Mouse (Mus musculus) forebrain, postnatal 0 days (tissue): Measurements from ENCODE around the gene Adgrf2. TPM values are rescaled to one million over a fixed set of nuclear protein-coding genes. Genes with fewer than 3 reads are reported as not detected.

Experiments used
- ATAC-seq: fragments of 200-750 bp; cut with Nextera tagmentation; 2 replicates; pipeline ENCODE4 v1.8.0; 2017; ENCODE audit warnings: mild to moderate bottlenecking, moderate library complexity
- DNase-seq: peaks from one replicate; pipeline ENCODE4 v3.0.0-alpha.2; 2015
- H3K27ac ChIP-seq: fragments of 300-500 bp; sonication (generic); 2 replicates; pipeline ENCODE4 v1.5.1; 2014; ENCODE audit warnings: low read depth, mild to moderate bottlenecking, antibody characterized with exemption, low read length, moderate library complexity, mixed read lengths
- H3K27me3 ChIP-seq: fragments of 300-500 bp; sonication (generic); 2 replicates; pipeline ENCODE4 v1.6.1; 2014; ENCODE audit warnings: mild to moderate bottlenecking, low read length, mixed read lengths; ENCODE audit not compliant: insufficient read depth
- H3K36me3 ChIP-seq: fragments of 300-500 bp; sonication (generic); 2 replicates; pipeline ENCODE4 v1.6.1; 2014; ENCODE audit warnings: mild to moderate bottlenecking, moderate library complexity; ENCODE audit not compliant: insufficient read depth
- H3K4me1 ChIP-seq: fragments of 300-500 bp; sonication (generic); 2 replicates; pipeline ENCODE4 v1.6.1; 2014; ENCODE audit warnings: antibody characterized with exemption; ENCODE audit not compliant: insufficient read depth
- H3K4me2 ChIP-seq: fragments of 300-500 bp; sonication (generic); 2 replicates; pipeline ENCODE4 v1.6.1; 2014; ENCODE audit warnings: low read depth, mild to moderate bottlenecking, moderate library complexity
- H3K4me3 ChIP-seq: fragments of 300-500 bp; sonication (generic); 2 replicates; pipeline ENCODE4 v1.5.1; 2014; ENCODE audit warnings: low read depth, low read length, mixed read lengths
- H3K9ac ChIP-seq: fragments of 300-500 bp; sonication (generic); 2 replicates; pipeline ENCODE4 v1.6.1; 2014; ENCODE audit warnings: mild to moderate bottlenecking
- H3K9me3 ChIP-seq: fragments of 300-500 bp; sonication (generic); 2 replicates; pipeline ENCODE4 v1.6.1; 2016; ENCODE audit warnings: low read length
- CTCF ChIP-seq: sonication (generic); IDR thresholded peaks from 2 replicates; pipeline ENCODE4 v1.5.1; 2016; ENCODE audit warnings: antibody characterized with exemption, control low read depth, low read depth
- WGBS: fragments of 180-500 bp; shearing (Covaris S2); extraction: QIAGEN DNeasy Blood & Tissue Kit; methylation state at CpG from one replicate; pipeline ENCODE4 v1.1.7; 2014; 5-methylcytosine and 5-hydroxymethylcytosine counted together
- polyA plus RNA-seq: library from polyadenylated mRNA; unstranded; fragments of >200 nt; fragmentation: Nextera tagmentation; extraction: Ambion mirVana; gene quantifications from 2 replicates; pipeline ENCODE4 v1.2.1, GENCODE M21; 2015
- total RNA-seq: library from RNA; depleted of rRNA; stranded (reverse); fragments of >200 nt; gene quantifications from 2 replicates; pipeline ENCODE4 v1.2.3, GENCODE M21; 2014; rRNA removed

Gene Adgrf2
- 0.23 and 0.57 TPM in 2 replicates for total RNA-seq
- not detected in 2 replicates for polyA plus RNA-seq

DNA sequence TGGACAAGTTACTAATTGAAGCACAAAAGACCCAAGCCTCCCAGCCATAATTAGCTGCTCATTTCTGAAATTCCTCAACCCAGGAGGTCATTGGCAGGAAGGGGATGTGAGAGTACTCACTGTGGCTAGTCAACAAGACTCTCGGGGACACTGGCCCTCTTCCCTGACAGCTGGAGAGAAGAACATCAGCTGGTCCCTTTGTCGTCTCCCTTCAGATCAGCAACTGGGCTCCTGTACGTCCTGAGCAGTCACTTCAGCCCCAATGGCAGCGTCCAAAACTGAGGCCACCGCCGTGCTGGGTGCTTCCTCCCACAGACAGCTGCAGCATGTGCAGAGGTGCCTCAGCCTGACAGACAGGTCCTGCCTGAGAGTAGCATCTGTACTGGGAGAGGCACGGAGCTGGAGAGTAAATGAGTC, at the start of gene Adgrf2:
Gene Adgrf2, minus strand, starts transcription at position 379 of the 417 bp plus-strand sequence.
- Histone ChIP-seq H3K4me1 (no peaks in the 10 kb centered on the region), H3K9me3 (no peaks in the 10 kb centered on the region), H3K4me2 (no peak within 1 kb of the TSS), H3K9ac (no peak within 1 kb of the TSS), H3K4me3 (no peak within 1 kb of the TSS), H3K36me3 (no peaks in the 10 kb centered on the region), H3K27ac (no peak within 1 kb of the TSS), H3K27me3 (no peaks in the 10 kb centered on the region)
- no peak for DNase-seq
- ATAC-seq = no peak
- no peak for TF ChIP-seq CTCF
- 23% methylated on average over 7 of the region's 7 CpGs for WGBS

DNA sequence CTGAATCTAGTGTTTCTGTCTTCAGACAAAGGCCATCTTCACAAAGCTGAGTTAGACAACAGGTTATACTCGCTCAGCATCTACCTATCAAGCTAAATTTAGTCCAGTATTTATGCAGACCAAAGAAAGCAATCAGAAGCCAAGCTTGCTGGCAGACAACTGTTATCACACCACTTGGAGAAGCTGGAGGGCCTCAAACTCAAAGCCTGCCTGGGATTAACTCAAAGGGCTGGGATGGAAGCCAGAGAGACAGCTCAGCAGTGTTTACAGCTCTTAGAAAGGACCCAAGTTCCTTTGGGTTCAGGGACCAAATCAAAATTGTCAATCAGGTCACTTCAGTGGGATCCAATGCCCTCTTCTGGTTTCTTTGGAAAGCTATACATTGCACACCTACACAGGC, 48.8 kb upstream of the Adgrf2 start:
- ATAC-seq (peak; percentile 23; the same call in 1 of the 2 replicates), DNase-seq (peak; percentile 18)
- Histone ChIP-seq H3K27ac (no peak overlapping the region), H3K9ac (no peak overlapping the region), H3K4me1 (no peaks in the 10 kb centered on the region), H3K4me2 (no peak overlapping the region), H3K27me3 (no peaks in the 10 kb centered on the region), H3K4me3 (no peak overlapping the region), H3K36me3 (no peaks in the 10 kb centered on the region), H3K9me3 (no peaks in the 10 kb centered on the region)
- 61% methylated on average over 1 of the region's 1 CpGs for WGBS
- TF ChIP-seq CTCF = no peak

DNA sequence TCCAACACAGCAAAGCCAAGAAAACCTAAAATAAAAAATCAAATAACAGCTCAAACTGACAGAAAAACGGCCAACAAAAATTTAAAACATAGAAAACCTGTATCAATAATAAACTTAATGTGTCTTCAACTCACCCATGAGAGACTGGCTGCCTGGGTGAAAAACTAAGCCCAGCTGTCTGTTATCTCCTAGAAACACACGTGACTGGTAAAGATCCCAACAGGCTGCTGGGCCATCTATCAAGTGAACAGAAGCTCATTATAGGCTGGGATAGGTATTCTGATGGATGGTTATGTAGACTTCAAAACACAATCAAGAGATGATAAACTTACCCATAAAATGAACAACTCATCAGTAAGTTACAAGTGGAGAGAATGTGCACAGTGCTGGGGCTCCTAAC, 47.7 kb upstream of the Adgrf2 start:
- no peak overlapping the region for H3K9ac ChIP-seq

DNA sequence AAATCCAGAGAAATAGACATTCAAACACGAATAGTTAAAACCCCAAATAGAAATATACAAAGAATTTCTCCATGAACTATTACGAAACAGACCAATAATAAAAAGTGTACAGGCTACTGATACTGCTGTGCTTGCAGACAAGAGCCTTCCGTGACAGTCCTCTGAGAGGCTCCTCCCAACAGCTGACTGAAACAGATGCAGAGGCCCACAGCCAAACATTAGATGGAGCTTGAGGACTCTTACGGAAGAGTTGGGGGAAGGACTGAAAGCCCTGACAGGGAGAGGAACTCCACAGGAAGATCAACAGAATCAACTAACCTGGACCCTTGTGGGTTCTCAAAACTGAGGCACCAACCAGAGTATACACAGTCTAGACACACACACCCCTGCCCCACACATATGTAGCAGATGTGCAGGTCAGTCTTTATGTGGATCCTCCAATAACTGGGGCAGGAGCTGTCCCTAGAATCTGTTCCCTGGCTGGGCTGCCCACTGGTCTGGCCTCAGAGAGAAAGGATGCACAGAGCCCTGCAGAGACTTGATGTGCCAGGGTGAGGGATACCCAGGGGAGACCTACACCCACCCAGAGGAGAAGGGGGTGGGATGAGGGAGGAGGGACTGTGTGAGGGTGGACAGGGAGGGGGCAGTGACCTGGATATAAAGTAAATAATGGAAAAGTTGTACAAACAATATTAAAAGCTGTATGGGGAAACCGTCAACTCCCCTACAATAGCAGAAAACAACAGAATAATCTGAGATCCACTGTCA, 46.9 kb upstream of the Adgrf2 start:
- Histone ChIP-seq H3K27me3 (no peaks in the 10 kb centered on the region), H3K36me3 (no peaks in the 10 kb centered on the region), H3K9me3 (no peaks in the 10 kb centered on the region), H3K4me2 (no peak overlapping the region), H3K9ac (no peak overlapping the region), H3K4me3 (no peak overlapping the region), H3K4me1 (no peaks in the 10 kb centered on the region), H3K27ac (no peak overlapping the region)
- no peak for DNase-seq
- no peak for ATAC-seq
- 81% methylated on average over 5 of the region's 5 CpGs for whole genome bisulfite sequencing
- TF ChIP-seq CTCF = no peak

More for the DNA sequence above, 47.7 kb upstream of the Adgrf2 start:
- Histone ChIP-seq H3K9me3 (no peaks in the 10 kb centered on the region), H3K27me3 (no peaks in the 10 kb centered on the region), H3K4me1 (no peaks in the 10 kb centered on the region), H3K27ac (no peak overlapping the region), H3K36me3 (no peaks in the 10 kb centered on the region), H3K4me3 (no peak overlapping the region), H3K4me2 (no peak overlapping the region)
- TF ChIP-seq CTCF = no peak
- 92% methylated on average over 2 of the region's 2 CpGs for WGBS
- ATAC-seq = no peak
- no peak for DNase-seq

DNA sequence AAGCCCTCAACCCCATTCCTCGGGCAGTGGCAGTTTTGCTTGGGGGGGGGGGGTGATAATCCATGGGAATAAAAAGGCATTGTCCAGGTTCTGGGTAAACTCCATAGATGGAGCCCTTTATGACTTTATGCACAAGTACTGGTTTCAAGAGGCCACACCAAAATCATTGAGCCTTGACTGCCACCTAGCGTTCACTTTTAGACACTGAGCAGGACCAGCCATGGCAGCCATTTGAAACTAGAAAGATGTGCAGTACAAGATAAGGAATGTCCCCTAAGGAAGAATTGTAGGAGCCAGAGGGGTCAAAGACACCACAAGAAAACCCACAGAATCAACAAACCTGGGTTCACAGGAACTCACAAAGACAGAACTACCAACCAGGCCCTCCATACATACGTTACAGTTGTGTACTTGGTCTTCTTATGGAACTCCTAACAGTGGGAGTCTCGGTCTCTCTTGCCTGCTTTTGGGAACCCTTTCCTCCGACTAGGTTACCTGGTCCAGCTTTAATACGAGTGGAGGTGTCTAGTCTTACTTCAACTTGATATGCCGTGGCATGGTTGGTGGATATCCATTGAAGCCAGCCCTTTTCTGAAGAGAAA, 40.3 kb upstream of the Adgrf2 start:
- peak; percentile 85 for ATAC-seq
- Histone ChIP-seq H3K4me2 (no peak overlapping the region), H3K9me3 (no peaks in the 10 kb centered on the region), H3K9ac (no peak overlapping the region), H3K27me3 (no peaks in the 10 kb centered on the region), H3K36me3 (no peaks in the 10 kb centered on the region), H3K4me3 (no peak overlapping the region), H3K4me1 (no peaks in the 10 kb centered on the region), H3K27ac (no peak overlapping the region)
- DNase-seq = peak; percentile 83
- 51% methylated on average over 7 of the region's 7 CpGs for WGBS
- peak; percentile 81 for TF ChIP-seq CTCF

DNA sequence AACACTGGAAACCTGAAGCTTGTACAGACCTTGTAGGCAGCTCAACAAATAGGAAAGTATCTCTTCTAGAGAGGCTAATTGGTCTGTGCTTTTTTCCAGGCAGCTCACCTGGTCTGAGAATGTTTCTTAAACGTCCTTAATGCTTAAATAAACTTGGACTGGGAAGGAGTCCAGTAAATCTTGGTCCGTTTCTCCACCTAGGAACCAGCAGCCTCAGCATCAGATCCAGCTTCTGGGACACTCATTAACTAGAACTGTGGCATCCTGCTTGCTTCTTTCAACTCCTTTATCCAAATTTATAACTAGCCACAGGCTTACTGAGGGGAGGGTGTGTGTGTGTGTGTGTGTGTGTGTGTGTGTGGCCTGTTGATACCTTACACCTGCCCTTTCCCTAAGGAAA, 11.8 kb upstream of the Adgrf2 start:
- DNase-seq (no peak), ATAC-seq (no peak)
- Histone ChIP-seq H3K27me3 (no peaks in the 10 kb centered on the region), H3K4me2 (no peak overlapping the region), H3K36me3 (no peaks in the 10 kb centered on the region), H3K27ac (no peak overlapping the region), H3K9ac (no peak overlapping the region), H3K4me1 (no peaks in the 10 kb centered on the region), H3K9me3 (no peaks in the 10 kb centered on the region), H3K4me3 (no peak overlapping the region)
- 63% methylated on average over 2 of the region's 2 CpGs for WGBS
- TF ChIP-seq CTCF = no peak

DNA sequence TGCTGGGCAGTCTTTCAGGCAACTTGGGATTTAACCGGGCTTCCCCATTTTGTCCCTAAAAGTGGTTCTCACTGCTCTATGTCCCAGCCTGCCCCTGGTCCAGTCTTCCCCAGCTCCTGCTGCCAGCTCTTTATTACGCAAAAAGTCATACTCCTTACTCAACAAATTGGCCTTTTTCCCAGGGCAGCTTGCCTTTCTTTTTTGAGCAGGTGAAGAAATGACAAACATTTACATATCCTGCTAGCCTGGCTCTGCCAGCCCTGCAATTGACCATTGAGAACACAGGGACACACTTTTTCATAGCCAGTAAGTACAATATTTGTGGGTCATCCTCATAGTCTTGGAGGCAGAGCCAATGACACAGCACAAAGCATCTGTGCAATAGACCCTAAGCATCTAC, 10.2 kb upstream of the Adgrf2 start:
- H3K36me3 ChIP-seq = no peaks in the 10 kb centered on the region
- H3K27ac ChIP-seq = no peak overlapping the region
- H3K4me1 ChIP-seq = no peaks in the 10 kb centered on the region
- H3K4me3 ChIP-seq = no peak overlapping the region
- no peak overlapping the region for H3K4me2 ChIP-seq
- no peak overlapping the region for H3K9ac ChIP-seq
- no peak for TF ChIP-seq CTCF
- H3K9me3 ChIP-seq = no peaks in the 10 kb centered on the region
- no peaks in the 10 kb centered on the region for H3K27me3 ChIP-seq
- WGBS = 83% methylated on average over 2 of the region's 2 CpGs
- DNase-seq (no peak), ATAC-seq (no peak)
